Mouse (Mus musculus) G1E (cell line): Measurements from ENCODE around the gene Pstpip1. TPM values are rescaled to one million over a fixed set of nuclear protein-coding genes. Genes with fewer than 3 reads are reported as not detected.
A peak's percentile ranks its signal among the peaks of the same experiment; 100 is the strongest.

Experiments used
- ATAC-seq: 2 replicates; pipeline ENCODE4 v1.8.0; 2016; ENCODE audit warnings: mild to moderate bottlenecking; ENCODE audit not compliant: insufficient number of reproducible peaks, poor library complexity, low FRiP score, severe bottlenecking; ENCODE audit errors: extremely low read depth
- DNase-seq: peaks from one replicate; pipeline ENCODE4 v3.0.0; 2012; ENCODE audit warnings: low spot score
- H3K27me3 ChIP-seq: 2 replicates; pipeline ENCODE4 v1.6.1; 2012; ENCODE audit warnings: mild to moderate bottlenecking, low read length, inconsistent platforms; ENCODE audit not compliant: insufficient read depth
- H3K36me3 ChIP-seq: replicated peaks from 2 replicates; pipeline ENCODE3; 2012; ENCODE audit warnings: mild to moderate bottlenecking, inconsistent platforms
- H3K4me1 ChIP-seq: 2 replicates; pipeline ENCODE4 v1.6.1; 2012; ENCODE audit warnings: low read depth, low read length, inconsistent platforms, mixed read lengths; ENCODE audit not compliant: insufficient read depth
- H3K4me3 ChIP-seq: 2 replicates; pipeline ENCODE4 v1.5.1; 2012; ENCODE audit warnings: low read depth, mild to moderate bottlenecking, inconsistent platforms, low read length, moderate library complexity, mixed read lengths
- H3K9me3 ChIP-seq: replicated peaks from 2 replicates; pipeline ENCODE4 v1.6.1; 2012; ENCODE audit warnings: inconsistent platforms
- CTCF ChIP-seq: IDR thresholded peaks from 2 replicates; pipeline ENCODE4 v1.5.1; 2012; ENCODE audit warnings: low read depth, low read length, inconsistent platforms, mixed read lengths
- GATA1 ChIP-seq: IDR thresholded peaks from 2 replicates; pipeline ENCODE4 v1.6.1; 2012; ENCODE audit warnings: borderline replicate concordance, low read length, inconsistent platforms, mixed read lengths
- GATA2 ChIP-seq: IDR thresholded peaks from 2 replicates; pipeline ENCODE4 v1.6.1; 2012; ENCODE audit warnings: low read depth, low read length, inconsistent platforms, borderline replicate concordance
- POLR2AphosphoS5 ChIP-seq: IDR thresholded peaks from 2 replicates; pipeline ENCODE4 v1.6.1; 2012; ENCODE audit warnings: low read depth, low read length, inconsistent platforms; ENCODE audit not compliant: insufficient replicate concordance
- TAL1 ChIP-seq: conservative IDR thresholded peaks from 2 replicates; pipeline ENCODE4 v1.6.1; 2012; ENCODE audit warnings: low read depth, low read length, inconsistent platforms, mixed read lengths
- polyA plus RNA-seq: library from polyadenylated mRNA; stranded (reverse); fragments of >175 nt; gene quantifications from 2 replicates; pipeline ENCODE4 v1.2.3, GENCODE M21; 2012
- total RNA-seq, 2 experiments: library from RNA; stranded (forward) in 1 of 2; stranded (reverse) in 1 of 2; fragments of 200-1000 nt in 1 of 2; fragments of >200 nt in 1 of 2; fragmentation: Nextera tagmentation in 1 of 2; gene quantifications; 2 replicates each; pipeline ENCODE4 v1.2.3; 2014 to 2017

The Pstpip1 gene
- total and polyA plus RNA-seq, 3 experiments: 0.05 TPM; not detected in 2

DNA sequence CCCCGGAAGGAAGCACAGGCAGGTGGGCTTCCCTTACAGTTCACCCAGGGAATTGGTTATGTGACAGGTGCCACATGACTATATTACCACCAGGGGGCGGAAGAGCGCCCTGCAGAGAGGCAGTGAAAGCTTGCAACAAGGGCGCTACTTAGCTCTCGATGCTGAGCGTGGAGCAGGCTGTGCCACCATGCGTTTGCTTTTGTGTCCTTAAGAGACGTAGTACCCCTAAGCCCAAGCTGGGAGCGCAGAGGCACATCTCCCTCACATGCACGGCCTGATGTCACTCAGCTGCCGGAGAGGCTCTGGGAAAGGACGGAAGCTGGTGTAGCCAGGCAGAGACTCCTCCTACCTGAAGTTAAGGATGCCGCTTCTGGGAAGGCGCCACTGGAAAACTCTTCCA lies 28.8 kb downstream of the Pstpip1 start:
- no peaks in the 10 kb centered on the region for H3K36me3 ChIP-seq
- peaks cover 12% of the 10 kb centered on the region; the same call in 1 of the 2 replicates for H3K27me3 ChIP-seq
- DNase-seq (peak; percentile 62), ATAC-seq (no peak)
- 0 out of 2 replicates have a peak, but pooled peaks cover 3% of the 10 kb centered on the region for H3K4me1 ChIP-seq
- no peaks in the 10 kb centered on the region for H3K9me3 ChIP-seq
- TF ChIP-seq TAL1 (no peak), CTCF (peak; percentile 86)
- no peak overlapping the region for H3K4me3 ChIP-seq

DNA sequence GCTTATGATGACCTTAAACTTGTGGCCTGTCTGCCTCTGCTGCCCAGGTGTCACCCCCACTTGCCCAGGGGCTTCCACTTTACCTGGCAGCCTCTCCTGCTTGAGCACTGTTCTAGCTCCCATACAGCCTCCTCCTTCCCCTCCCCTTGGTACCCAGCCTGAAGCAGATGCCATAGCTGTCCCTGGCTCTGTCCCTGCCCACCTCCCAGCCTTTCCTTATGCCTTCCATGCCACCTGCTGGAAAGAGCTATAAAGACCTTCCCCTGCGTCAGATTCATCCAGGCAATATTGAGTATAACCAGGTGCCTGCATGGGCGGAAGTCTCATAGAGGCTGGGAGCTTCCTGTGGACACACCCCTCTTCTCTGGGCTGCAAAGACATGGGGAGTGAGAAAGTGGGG lies 29.9 kb downstream of the Pstpip1 start:
- 0 out of 2 replicates have a peak, but pooled peaks cover 3% of the 10 kb centered on the region for H3K4me1 ChIP-seq
- peaks cover 10% of the 10 kb centered on the region; the same call in 1 of the 2 replicates for H3K27me3 ChIP-seq
- no peak for ATAC-seq
- no peaks in the 10 kb centered on the region for H3K36me3 ChIP-seq
- TF ChIP-seq GATA1 (no peak), POLR2AphosphoS5 (no peak), CTCF (no peak), GATA2 (no peak), TAL1 (no peak)
- no peaks in the 10 kb centered on the region for H3K9me3 ChIP-seq
- DNase-seq: no peak
- H3K4me3 ChIP-seq: no peak overlapping the region

DNA sequence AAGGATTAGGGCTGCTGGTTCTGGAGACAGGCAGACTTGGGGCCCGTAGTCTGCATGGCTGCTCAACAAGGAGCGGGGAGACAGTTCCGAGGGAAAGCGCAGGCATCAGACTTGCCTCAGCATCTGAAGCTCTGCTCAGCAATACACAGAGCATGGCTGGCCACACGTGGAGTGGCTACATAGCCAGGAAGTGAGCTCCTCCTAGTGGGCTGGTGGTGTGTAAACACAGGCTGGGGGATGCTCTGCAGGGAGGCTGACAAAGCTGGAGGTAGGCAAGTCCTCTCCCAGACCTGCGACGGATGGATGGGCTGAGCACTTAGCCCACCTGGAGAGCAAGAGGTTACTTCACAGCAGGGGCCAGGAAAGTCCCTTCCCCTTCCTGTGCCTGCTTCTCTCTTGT lies 31.3 kb downstream of the Pstpip1 start:
- no peak for TF ChIP-seq POLR2AphosphoS5
- no peak for TF ChIP-seq GATA2
- TF ChIP-seq GATA1: no peak
- no peak for TF ChIP-seq TAL1
- no peak for TF ChIP-seq CTCF
- H3K9me3 ChIP-seq: no peaks in the 10 kb centered on the region
- H3K36me3 ChIP-seq: no peaks in the 10 kb centered on the region
- DNase-seq (no peak), ATAC-seq (no peak; the same call in 1 of the 2 replicates)
- H3K4me1 ChIP-seq: 0 out of 2 replicates have a peak, but pooled peaks cover 3% of the 10 kb centered on the region
- H3K27me3 ChIP-seq: peaks cover 13% of the 10 kb centered on the region; the same call in 1 of the 2 replicates
- no peak overlapping the region for H3K4me3 ChIP-seq

DNA sequence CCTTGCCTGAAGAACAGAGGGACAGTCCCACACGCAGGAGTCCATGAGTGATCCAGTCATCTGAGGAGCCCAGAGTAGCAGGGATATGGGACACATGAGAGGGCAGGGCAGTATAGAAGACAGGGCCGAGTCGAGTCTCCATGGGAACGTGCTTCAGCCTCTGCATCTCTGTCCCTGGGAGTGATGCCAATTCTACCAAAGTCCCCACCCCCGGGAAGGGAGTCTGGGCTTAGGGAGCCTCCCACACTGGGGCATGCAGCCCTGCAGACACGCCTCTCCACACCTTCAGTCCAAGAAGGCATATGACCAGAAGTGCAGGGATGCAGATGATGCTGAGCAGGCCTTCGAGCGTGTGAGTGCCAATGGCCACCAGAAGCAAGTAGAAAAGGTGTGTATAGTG lies 33.2 kb downstream of the Pstpip1 start:
- Histone ChIP-seq H3K36me3 (no peaks in the 10 kb centered on the region), H3K4me1 (0 out of 2 replicates have a peak, but pooled peaks cover 3% of the 10 kb centered on the region), H3K9me3 (no peaks in the 10 kb centered on the region), H3K4me3 (no peak overlapping the region), H3K27me3 (peaks cover 13% of the 10 kb centered on the region; the same call in 1 of the 2 replicates)
- ATAC-seq: no peak
- no peak for DNase-seq
- TF ChIP-seq GATA2: no peak
- TF ChIP-seq POLR2AphosphoS5: no peak
- no peak for TF ChIP-seq GATA1
- TF ChIP-seq TAL1: no peak
- TF ChIP-seq CTCF: no peak

DNA sequence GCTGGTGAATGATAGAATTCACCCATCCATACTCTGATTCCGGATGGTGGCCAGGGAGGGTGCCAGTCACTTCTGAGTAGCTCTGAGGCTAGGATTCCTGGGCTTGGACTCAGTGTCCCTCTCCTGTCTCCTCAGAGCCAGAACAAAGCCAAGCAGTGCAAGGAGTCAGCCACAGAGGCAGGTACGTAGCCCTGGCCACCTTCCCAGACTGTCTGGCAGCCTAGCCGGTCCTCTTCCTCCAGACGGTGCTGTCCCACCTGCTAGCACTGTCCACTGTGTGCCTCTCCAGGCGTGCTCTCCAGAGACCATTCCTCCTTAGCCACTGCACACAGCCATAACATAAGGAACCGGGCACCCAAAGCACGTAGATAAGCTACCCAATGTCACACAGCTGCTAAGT lies 33.9 kb downstream of the Pstpip1 start:
- peaks cover 13% of the 10 kb centered on the region; the same call in 1 of the 2 replicates for H3K27me3 ChIP-seq

DNA sequence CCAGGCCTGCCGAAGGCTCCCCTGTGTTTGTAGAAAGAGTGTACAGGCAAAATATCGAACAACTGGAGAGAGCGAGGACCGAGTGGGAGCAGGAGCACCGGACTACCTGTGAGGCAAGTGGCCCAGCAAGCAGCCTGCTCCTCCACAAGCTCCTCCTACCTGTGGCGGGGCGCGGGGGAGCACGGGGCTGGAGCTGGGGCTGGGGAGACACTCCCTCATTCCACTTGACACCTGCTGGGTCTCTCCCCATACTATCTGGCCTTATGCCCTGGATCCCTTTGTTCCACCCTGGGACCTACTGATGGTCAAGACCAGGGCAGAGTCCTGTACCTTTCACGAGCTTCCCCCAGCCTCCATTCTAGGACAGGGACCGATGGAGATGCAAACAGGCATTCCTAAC lies 34.8 kb downstream of the Pstpip1 start:
- Histone ChIP-seq H3K4me1 (no peaks in the 10 kb centered on the region), H3K36me3 (no peaks in the 10 kb centered on the region), H3K9me3 (no peaks in the 10 kb centered on the region), H3K4me3 (no peak overlapping the region), H3K27me3 (peaks cover 12% of the 10 kb centered on the region; the same call in 1 of the 2 replicates)
- ATAC-seq (no peak), DNase-seq (no peak)
- TF ChIP-seq GATA1 (no peak), CTCF (no peak), POLR2AphosphoS5 (no peak), TAL1 (no peak), GATA2 (no peak)

More for the DNA sequence above, 33.9 kb downstream of the Pstpip1 start:
- DNase-seq (no peak), ATAC-seq (no peak)
- no peak overlapping the region for H3K4me3 ChIP-seq
- H3K36me3 ChIP-seq: no peaks in the 10 kb centered on the region
- no peak for TF ChIP-seq GATA2
- TF ChIP-seq CTCF: no peak
- TF ChIP-seq GATA1: no peak
- TF ChIP-seq POLR2AphosphoS5: no peak
- TF ChIP-seq TAL1: no peak
- 0 out of 2 replicates have a peak, but pooled peaks cover 2% of the 10 kb centered on the region for H3K4me1 ChIP-seq
- H3K9me3 ChIP-seq: no peaks in the 10 kb centered on the region

DNA sequence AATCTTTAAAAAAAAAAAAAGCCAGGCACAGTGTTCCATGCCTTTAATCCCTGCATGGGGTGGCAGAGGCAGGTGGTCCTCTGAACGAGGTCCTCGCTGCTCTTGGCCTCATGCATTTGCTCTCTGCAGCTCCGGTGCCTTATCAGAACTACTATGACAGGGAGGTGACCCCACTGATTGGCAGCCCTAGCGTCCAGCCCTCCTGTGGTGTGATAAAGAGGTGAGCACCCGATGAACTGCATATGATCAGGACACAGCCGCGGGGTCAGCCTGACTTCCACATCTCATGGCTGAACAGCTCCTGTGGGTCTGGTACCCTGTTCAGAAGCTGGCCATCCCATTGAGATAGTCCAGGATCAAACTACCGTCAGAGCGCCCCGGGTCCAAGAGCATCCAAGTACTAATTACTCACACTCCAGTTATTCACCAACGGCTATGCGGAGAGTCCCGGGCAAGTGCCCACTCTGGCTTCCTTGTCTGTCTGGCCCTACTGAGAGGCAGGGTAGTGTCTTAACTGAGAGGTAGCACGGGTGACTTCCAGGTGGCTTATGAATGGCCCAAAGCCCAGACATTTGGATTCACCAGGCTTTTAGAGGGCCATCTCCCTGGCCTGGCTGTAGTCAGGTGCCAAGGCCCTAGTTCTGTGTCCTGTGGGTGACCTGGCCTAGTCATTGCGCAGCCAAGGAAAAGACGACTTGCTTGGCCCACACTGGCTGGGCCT lies 36.9 kb downstream of the Pstpip1 start:
- no peak overlapping the region for H3K4me3 ChIP-seq
- ATAC-seq (no peak), DNase-seq (no peak)
- no peak for TF ChIP-seq TAL1
- TF ChIP-seq CTCF: no peak
- no peak for TF ChIP-seq POLR2AphosphoS5
- TF ChIP-seq GATA2: no peak
- no peak for TF ChIP-seq GATA1
- H3K27me3 ChIP-seq: peaks cover 9% of the 10 kb centered on the region; the same call in 1 of the 2 replicates
- no peaks in the 10 kb centered on the region for H3K36me3 ChIP-seq
- H3K4me1 ChIP-seq: no peaks in the 10 kb centered on the region
- no peaks in the 10 kb centered on the region for H3K9me3 ChIP-seq
